Mouse (Mus musculus): ENCODE results near the gene Ubxn11.

- TF ChIP-seq CTCF (IDR thresholded peaks at IDR 0.05; ENCODE audit: low read depth) = no peak
- TF ChIP-seq EP300 (IDR thresholded peaks at IDR 0.05; ENCODE audit: low read depth) = no peak
Measured at GRCm38 (mm10) chr4:134152112-134152511, 49.7 kb downstream of the Ubxn11 start.
